Mouse (Mus musculus) adrenal gland, postnatal 14 days (tissue): ENCODE results near the gene AI837181. TPM values are rescaled to one million over a fixed set of nuclear protein-coding genes. Genes with fewer than 3 reads are reported as not detected.

Experiments used
- DNase-seq: peaks from one replicate; pipeline ENCODE4 v3.0.0; 2021; ENCODE audit warnings: mixed read lengths
- total RNA-seq: library from RNA; stranded (reverse); gene quantifications from 2 replicates; pipeline ENCODE4 v1.2.3, GENCODE M21; 2021

AI837181 gene
- total RNA-seq, 1 experiment from 2014 or later = 36.8 TPM

DNA sequence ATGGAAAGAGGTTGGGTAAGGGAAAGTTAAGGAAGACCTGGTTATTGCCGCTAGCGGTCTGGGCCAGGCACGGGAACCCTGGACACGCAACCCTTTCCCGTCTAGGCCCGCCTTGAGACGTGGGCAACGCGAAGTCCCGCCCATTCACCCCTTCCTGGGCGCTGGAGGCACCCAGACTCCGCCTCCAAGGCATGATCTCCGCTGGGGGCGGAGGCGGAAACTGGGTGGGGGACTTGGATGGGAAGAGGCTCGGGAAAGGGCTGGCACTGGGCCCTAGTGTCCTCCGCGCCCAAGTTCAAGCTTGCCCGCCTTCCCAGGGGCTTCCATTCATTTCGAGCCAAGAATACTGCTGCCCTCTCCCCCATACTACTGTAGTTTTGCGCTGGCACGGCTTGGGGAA lies 48.8 kb downstream of the AI837181 start, which contains the start of gene Efemp2:
Efemp2 (plus strand) TSS at position 235 of the 400 bp plus-strand sequence.
- peak; percentile 92 for DNase-seq

DNA sequence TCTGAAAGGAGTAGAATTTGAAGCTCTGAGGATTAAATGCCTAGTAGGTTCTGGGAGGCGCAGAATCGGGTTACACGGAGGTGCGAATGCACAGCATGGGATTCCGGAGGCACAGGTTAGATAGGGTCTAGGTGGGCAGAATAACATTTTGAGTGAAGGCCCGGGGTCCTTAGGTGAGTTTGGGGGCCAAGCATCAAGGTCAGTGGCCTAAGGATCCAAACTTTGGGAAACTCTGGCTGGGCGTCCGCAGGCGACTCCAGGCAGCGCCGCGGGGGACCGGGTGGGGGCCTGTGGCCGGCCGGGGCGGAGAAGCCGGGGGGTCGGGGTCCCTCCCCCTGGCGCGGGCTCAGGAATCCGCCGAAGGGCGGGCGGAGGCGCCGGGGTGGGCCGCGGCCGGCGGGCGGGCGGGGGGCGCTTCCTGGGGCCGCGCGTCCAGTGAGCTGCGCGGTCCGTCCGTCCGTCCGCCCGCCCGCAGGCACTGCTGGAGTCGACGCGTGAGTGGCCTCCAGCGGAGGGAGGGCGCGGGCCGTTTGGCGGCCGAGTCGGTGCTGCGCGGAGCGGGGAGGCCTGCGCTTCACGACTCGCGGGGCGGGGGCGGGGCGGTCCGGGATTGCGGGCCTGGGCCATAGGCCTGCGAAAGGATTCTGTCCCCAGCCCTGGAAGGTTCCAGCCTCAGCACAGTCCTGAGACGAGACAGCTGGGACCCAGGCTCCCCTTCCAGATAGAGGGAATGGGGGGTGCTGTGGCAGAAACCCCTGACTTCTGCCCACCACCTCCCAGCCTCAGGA lies 49.5 kb downstream of the AI837181 start:
- peak; percentile 77 for DNase-seq

DNA sequence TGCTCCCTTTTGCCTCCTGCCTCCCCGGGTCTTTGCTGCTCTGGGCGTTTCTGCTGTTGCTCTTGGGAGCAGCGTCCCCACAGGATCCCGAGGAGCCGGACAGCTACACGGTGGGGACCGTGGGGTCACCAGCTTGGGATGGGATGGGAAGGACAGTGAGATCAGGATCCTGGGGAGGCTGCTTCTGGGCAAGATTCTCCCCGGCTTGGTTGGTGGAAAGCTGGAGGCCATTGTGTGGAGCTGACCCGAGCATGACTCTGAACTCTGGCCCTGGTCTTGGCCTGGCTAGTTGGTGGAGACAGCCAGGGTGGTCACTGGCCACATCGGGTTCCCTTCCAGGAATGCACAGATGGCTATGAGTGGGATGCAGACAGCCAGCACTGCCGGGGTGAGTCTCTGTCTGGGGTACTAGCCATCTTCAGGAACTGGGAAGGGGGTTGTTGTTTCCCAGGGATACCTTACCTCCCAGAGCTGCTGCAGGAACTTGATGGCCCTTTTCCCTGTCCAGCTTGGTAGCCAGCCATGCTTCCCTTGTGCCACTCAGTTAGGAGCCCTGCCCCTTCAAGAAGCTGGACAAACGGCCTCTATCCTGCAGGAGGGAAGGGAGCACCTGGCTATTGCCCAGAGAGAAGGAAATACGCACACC lies 50.2 kb downstream of the AI837181 start:
- peak; percentile 45 for DNase-seq

Other genes with a start within 250 kb of the AI837181 start
- 20.4 and 25.5 TPM in 2 replicates for gene Pacs1, start 152.0 kb upstream of the AI837181 start, total RNA-seq
- 167 and 170 TPM in 2 replicates for gene Sf3b2, start 129.7 kb upstream of the AI837181 start, total RNA-seq
- 0.22 and 0.49 TPM in 2 replicates for gene Gal3st3, start 126.8 kb upstream of the AI837181 start, total RNA-seq
- not detected in 2 replicates for gene Catsper1, start 89.4 kb upstream of the AI837181 start, total RNA-seq
- gene Cst6, start 75.6 kb upstream of the AI837181 start, total RNA-seq = 1.3 and 2.8 TPM in 2 replicates
- 29.0 and 29.9 TPM in 2 replicates for gene Eif1ad, start 58.4 kb upstream of the AI837181 start, total RNA-seq
- gene Banf1, start 58.0 kb upstream of the AI837181 start, total RNA-seq = 144 and 153 TPM in 2 replicates
- 73.0 and 75.7 TPM in 2 replicates for gene Sart1, start 36.4 kb upstream of the AI837181 start, total RNA-seq
- not detected in 2 replicates for gene Tsga10ip, start 22.6 kb upstream of the AI837181 start, total RNA-seq
- 210 and 236 TPM in 2 replicates for gene Drap1, start 165 bp upstream of the AI837181 start, total RNA-seq
- gene Fosl1, start 22.4 kb downstream of the AI837181 start, total RNA-seq = 0.98 and 1.1 TPM in 2 replicates
- 8.8 and 11.2 TPM in 2 replicates for gene Ccdc85b, start 32.8 kb downstream of the AI837181 start, total RNA-seq
- 70.8 and 92.6 TPM in 2 replicates for gene Fibp, start 35.5 kb downstream of the AI837181 start, total RNA-seq
- 0.85 and 4.2 TPM in 2 replicates for gene Ctsw, start 43.4 kb downstream of the AI837181 start, total RNA-seq
- 42.5 and 45.9 TPM in 2 replicates for gene Efemp2, start 48.8 kb downstream of the AI837181 start, total RNA-seq
- 22.3 and 28.6 TPM in 2 replicates for gene Mus81, start 63.3 kb downstream of the AI837181 start, total RNA-seq
- gene Cfl1, start 65.3 kb downstream of the AI837181 start, total RNA-seq = 640 and 706 TPM in 2 replicates
- gene 1700020D05Rik, start 78.6 kb downstream of the AI837181 start, total RNA-seq = 1.0 and 2.2 TPM in 2 replicates
- gene Snx32, start 85.4 kb downstream of the AI837181 start, total RNA-seq = 10.4 and 11.8 TPM in 2 replicates
- not detected in 2 replicates for gene Ovol1, start 135.5 kb downstream of the AI837181 start, total RNA-seq
- gene Ap5b1, start 142.9 kb downstream of the AI837181 start, total RNA-seq = 7.3 and 8.0 TPM in 2 replicates
- gene Rnaseh2c, start 176.7 kb downstream of the AI837181 start, total RNA-seq = 106 and 113 TPM in 2 replicates
- 54.8 and 62.0 TPM in 2 replicates for gene Kat5, start 185.1 kb downstream of the AI837181 start, total RNA-seq
- 60.7 and 65.1 TPM in 2 replicates for gene Rela, start 212.3 kb downstream of the AI837181 start, total RNA-seq
- gene Sipa1, start 238.6 kb downstream of the AI837181 start, total RNA-seq = 56.4 and 64.0 TPM in 2 replicates